Mouse (Mus musculus) B cell, adult 62 days (primary cell): Measurements from ENCODE around the gene Olfr1179. TPM values are rescaled to one million over a fixed set of nuclear protein-coding genes. Genes with fewer than 3 reads are reported as not detected.

ENCODE experiments used
- total RNA-seq: library from RNA; stranded (reverse); gene quantifications from 4 replicates; pipeline ENCODE4 v1.2.4, GENCODE M21; 2023

Olfr1179 gene
- total RNA-seq: not detected in 4 replicates

DNA sequence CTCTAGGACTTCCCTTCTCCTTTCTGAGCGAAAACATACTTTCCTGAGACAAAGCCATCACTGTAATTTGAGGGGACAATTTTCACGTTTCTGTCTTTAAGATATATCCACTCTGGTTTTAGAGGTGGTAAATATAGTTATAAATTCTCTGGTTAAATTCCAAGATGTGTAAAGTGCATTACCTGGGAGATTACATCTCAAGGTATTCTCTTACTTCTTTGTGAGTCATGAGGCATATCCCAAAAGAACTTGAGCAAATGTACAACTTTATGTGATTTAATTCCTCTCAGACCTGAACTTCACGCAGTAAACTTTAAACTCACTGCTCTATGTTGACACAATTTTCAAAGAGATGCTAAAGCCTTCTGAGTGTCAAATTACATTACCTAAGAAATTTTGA, at the start of gene Olfr1179:
Gene Olfr1179, minus strand, starts transcription at position 101 of the 400 bp plus-strand sequence.

DNA sequence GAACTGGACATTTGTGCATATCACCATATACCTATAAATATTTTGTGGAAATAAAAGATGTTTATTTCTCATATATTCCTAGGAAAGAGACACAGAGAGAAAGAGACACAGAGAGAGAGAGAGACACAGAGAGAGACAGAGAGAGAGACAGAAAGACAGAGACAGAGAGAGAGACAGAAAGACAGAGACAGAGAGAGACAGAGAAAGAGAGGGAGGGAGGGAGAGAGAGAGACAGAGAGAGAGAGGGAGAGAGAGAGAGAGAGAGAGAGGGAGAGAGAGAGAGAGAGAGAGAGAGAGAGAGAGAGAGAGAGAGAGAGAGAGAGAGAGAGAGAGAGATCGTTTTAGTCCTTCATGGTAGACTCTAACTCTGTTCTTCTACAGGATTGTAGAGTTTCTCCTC, 48.3 kb upstream of the Olfr1179 start, which contains the start of gene Olfr1183:
Gene Olfr1183, plus strand, starts transcription at position 301 of the 400 bp plus-strand sequence.

DNA sequence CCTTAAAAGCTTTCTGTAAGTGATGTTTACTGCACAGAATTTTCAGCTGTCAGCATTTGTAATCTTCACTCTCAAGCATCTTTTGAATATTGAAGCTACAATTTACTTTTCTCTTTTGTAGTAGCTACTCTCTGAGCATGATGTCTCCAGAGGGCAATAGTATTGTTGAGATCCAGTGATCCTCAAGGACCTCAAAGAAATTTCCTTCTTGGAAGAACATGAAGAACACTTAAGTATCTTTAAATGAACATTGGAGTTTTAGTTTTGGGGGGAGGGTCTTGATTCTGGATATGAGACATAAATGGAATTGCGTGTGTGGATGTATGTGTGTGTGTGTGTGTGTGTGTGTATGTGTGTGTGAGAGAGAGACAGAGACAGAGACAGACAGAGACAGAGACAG, 42.8 kb upstream of the Olfr1179 start, which contains the start of gene Gm13757:
Gene Gm13757, minus strand, starts transcription at position 101 of the 400 bp plus-strand sequence.

GRCm38 (mm10) chr2:88426071-88426470, 19.8 kb upstream of the Olfr1179 start, which contains the start of gene Olfr1181:
Gene Olfr1181, minus strand, starts transcription at chr2:88426171.

DNA sequence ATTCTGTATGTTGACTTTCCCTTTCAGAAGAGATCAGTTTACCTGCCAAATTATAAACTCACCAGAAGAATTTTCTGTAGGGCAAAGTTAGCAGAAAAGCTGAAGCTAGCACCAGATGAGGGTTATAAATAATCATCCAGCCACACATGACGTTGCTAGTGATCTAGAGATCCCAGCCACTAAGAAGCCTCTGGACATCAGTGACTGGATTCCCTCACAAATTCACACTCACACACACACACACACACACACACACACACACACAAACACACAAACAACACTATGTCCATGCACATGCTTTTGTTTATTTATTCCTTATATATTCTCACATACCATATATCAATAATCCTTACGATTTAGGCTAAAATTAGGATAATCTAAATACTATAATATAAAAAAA, 12.8 kb upstream of the Olfr1179 start, which contains the start of gene Olfr1180:
Gene Olfr1180, minus strand, starts transcription at position 101 of the 400 bp plus-strand sequence.

DNA sequence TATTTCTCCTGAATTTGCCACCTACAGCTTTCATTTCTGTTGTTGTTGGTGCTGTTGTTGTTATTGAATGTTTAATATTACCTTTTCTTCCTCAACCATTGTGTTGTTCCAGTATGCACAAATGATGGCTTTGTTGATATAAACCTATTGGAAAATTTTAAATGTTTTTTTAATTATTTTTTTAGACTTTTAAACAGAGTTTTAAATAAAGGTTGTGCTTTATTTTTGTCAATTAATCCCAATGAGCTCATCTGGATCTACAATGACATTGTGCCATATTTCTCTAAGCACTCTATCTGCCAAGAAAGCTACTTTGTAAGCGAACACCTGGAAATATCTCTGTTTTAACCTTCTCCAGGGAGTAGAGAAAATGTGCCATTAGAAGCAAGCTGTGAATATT, 19.5 kb downstream of the Olfr1179 start, which contains the start of gene Olfr1178:
Gene Olfr1178, plus strand, starts transcription at position 301 of the 400 bp plus-strand sequence.

Other genes starting within 250 kb of the Olfr1179 start
- gene Olfr1168, start 224.6 kb downstream of the Olfr1179 start, total RNA-seq: not detected in 4 replicates
- not detected in 4 replicates for gene Olfr1170, start 178.1 kb downstream of the Olfr1179 start, total RNA-seq
- gene Olfr1173, start 126.6 kb downstream of the Olfr1179 start, total RNA-seq: not detected in 4 replicates
- not detected in 4 replicates for gene Olfr1174-ps, start 91.3 kb downstream of the Olfr1179 start, total RNA-seq
- gene Olfr1175-ps, start 79.2 kb downstream of the Olfr1179 start, total RNA-seq: not detected in 4 replicates
- not detected in 4 replicates for gene Olfr1176, start 69.7 kb downstream of the Olfr1179 start, total RNA-seq
- gene Olfr1177-ps, start 60.0 kb downstream of the Olfr1179 start, total RNA-seq: not detected in 4 replicates
- not detected in 4 replicates for gene Olfr1178, start 19.4 kb downstream of the Olfr1179 start, total RNA-seq
- gene Olfr1180, start 12.7 kb upstream of the Olfr1179 start, total RNA-seq: not detected in 4 replicates
- not detected in 4 replicates for gene Olfr1181, start 19.7 kb upstream of the Olfr1179 start, total RNA-seq
- gene Gm13757, start 42.7 kb upstream of the Olfr1179 start, total RNA-seq: not detected in 4 replicates
- not detected in 4 replicates for gene Olfr1183, start 48.4 kb upstream of the Olfr1179 start, total RNA-seq
- gene Olfr1184, start 77.1 kb upstream of the Olfr1179 start, total RNA-seq: not detected in 4 replicates
- gene Olfr1185-ps1, start 86.9 kb upstream of the Olfr1179 start, total RNA-seq: not detected in 4 replicates
- not detected in 4 replicates for gene Olfr1186, start 112.1 kb upstream of the Olfr1179 start, total RNA-seq
- not detected in 4 replicates for gene Olfr1188, start 150.5 kb upstream of the Olfr1179 start, total RNA-seq
- not detected in 4 replicates for gene Olfr1189, start 180.0 kb upstream of the Olfr1179 start, total RNA-seq
- gene Olfr1191-ps1, start 234.1 kb upstream of the Olfr1179 start, total RNA-seq: 0.09 to 0.20 TPM in 2 of 4 replicates, not detected in the others
- gene Olfr1192-ps1, start 242.1 kb upstream of the Olfr1179 start, total RNA-seq: not detected in 4 replicates